Mouse (Mus musculus): ENCODE data around the gene Fstl5.
"Not testable (repeated sequence)": the region's sequence is repeated elsewhere in the genome, so short reads cannot be mapped to it uniquely, and the experiment has no call there.

- TF ChIP-seq CTCF (IDR thresholded peaks at IDR 0.05; ENCODE audit: control insufficient read depth, insufficient read depth, low read length); POLR2A (IDR thresholded peaks at IDR 0.05; ENCODE audit: borderline replicate concordance, control insufficient read depth, low read depth, low read length): not testable (repeated sequence)
Observed at GRCm38 (mm10) chr3:76507891-76508290, 433.8 kb downstream of the Fstl5 start.

All from bone marrow, adult 2 months (tissue).